Mouse (Mus musculus) limb, embryonic 14.5 days (tissue): ENCODE measurements around the gene Tas1r1. TPM values are rescaled to one million over a fixed set of nuclear protein-coding genes. Genes with fewer than 3 reads are reported as not detected.
A peak's percentile ranks its signal among the peaks of the same experiment; 100 is the strongest.

Experiments used
- ATAC-seq: fragments of 200-750 bp; cut with Nextera tagmentation; 2 replicates; pipeline ENCODE4 v1.8.0; 2017; ENCODE audit warnings: low read depth, moderate number of reproducible peaks, moderate TSS enrichment; ENCODE audit not compliant: low FRiP score
- DNase-seq: peaks from one replicate; pipeline ENCODE4 v3.0.0-alpha.2; 2015; ENCODE audit warnings: low spot score
- H3K27ac ChIP-seq: fragments of 300-500 bp; sonication (generic); replicated peaks from 2 replicates; pipeline ENCODE4 v1.5.1; 2014; ENCODE audit warnings: low read depth, mild to moderate bottlenecking, low read length, moderate library complexity, mixed read lengths
- H3K27me3 ChIP-seq: fragments of 300-500 bp; sonication (generic); 2 replicates; pipeline ENCODE4 v1.6.1; 2014; ENCODE audit warnings: low read length, mixed read lengths; ENCODE audit not compliant: control insufficient read depth, insufficient read depth
- H3K36me3 ChIP-seq: fragments of 300-500 bp; sonication (generic); 2 replicates; pipeline ENCODE4 v1.6.1; 2014; ENCODE audit warnings: mild to moderate bottlenecking, low read length, moderate library complexity, mixed read lengths; ENCODE audit not compliant: control insufficient read depth, insufficient read depth
- H3K4me1 ChIP-seq: fragments of 300-500 bp; sonication (generic); 2 replicates; pipeline ENCODE4 v1.6.1; 2014; ENCODE audit warnings: antibody characterized with exemption, low read length, mixed read lengths; ENCODE audit not compliant: control insufficient read depth, insufficient read depth
- H3K4me2 ChIP-seq: fragments of 300-500 bp; sonication (generic); replicated peaks from 2 replicates; pipeline ENCODE4 v1.6.1; 2014; ENCODE audit warnings: low read depth, mild to moderate bottlenecking, low read length, moderate library complexity; ENCODE audit not compliant: severe bottlenecking
- H3K4me3 ChIP-seq: fragments of 300-500 bp; sonication (generic); replicated peaks from 2 replicates; pipeline ENCODE4 v1.5.1; 2014; ENCODE audit warnings: low read length
- H3K9ac ChIP-seq: fragments of 300-500 bp; sonication (generic); 2 replicates; pipeline ENCODE4 v1.6.1; 2014; ENCODE audit warnings: mild to moderate bottlenecking, low read depth, low read length, moderate library complexity; ENCODE audit not compliant: severe bottlenecking
- H3K9me3 ChIP-seq: fragments of 300-500 bp; sonication (generic); 2 replicates; pipeline ENCODE4 v1.6.1; 2016; ENCODE audit warnings: low read length; ENCODE audit not compliant: control insufficient read depth
- POLR2A ChIP-seq: fragments of 200-500 bp; IDR thresholded peaks from 2 replicates; pipeline ENCODE4 v1.8.0; 2012; ENCODE audit warnings: inconsistent platforms, mild to moderate bottlenecking, moderate library complexity, borderline replicate concordance; ENCODE audit not compliant: insufficient read depth, insufficient read length; ENCODE audit errors: extremely low read depth
- WGBS: fragments of 180-500 bp; shearing (Covaris S2); extraction: QIAGEN DNeasy Blood & Tissue Kit; methylation state at CpG from one replicate; pipeline ENCODE4 v1.1.7; 2014; 5-methylcytosine and 5-hydroxymethylcytosine counted together
- polyA plus RNA-seq, 2 experiments: library from polyadenylated mRNA; depleted of rRNA in 1 of 2; stranded (reverse) in 1 of 2; unstranded in 1 of 2; fragments of >200 nt; fragmentation: Nextera tagmentation in 1 of 2; extraction: Ambion mirVana in 1 of 2; gene quantifications; 2 replicates each; pipeline versions ENCODE4 v1.2.1 to v1.2.3; 2012 to 2014

Tas1r1 gene
- polyA plus RNA-seq, 2 experiments = 1.0 to 1.3 TPM

DNA sequence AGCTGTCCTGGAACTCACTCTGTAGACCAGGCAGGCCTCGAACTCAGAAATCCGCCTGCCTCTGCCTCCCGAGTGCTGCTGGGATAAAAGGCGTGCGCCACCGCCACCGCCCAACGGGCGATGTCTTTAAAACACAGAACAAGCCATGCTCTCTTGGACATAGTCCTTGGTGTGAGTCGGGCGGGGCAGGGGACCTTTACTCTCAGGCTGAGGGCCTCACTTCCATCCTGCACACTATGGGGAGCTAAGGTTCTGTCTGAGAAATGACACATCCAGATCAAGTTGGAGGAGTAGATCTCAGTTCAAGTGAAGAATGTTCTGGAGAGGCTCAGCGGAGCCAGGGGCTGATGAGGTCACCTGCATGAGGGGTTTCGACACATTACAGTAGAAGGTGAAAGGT is 5.4 kb downstream of the Tas1r1 start:
- H3K4me1 ChIP-seq = peaks cover 9% of the 10 kb centered on the region
- no peak overlapping the region for H3K27ac ChIP-seq
- ATAC-seq (no peak), DNase-seq (no peak)
- no peak overlapping the region for H3K4me3 ChIP-seq
- no peaks in the 10 kb centered on the region for H3K36me3 ChIP-seq
- no peaks in the 10 kb centered on the region for H3K27me3 ChIP-seq
- no peak for TF ChIP-seq POLR2A
- no peaks in the 10 kb centered on the region for H3K9me3 ChIP-seq
- no peak overlapping the region for H3K4me2 ChIP-seq
- WGBS = 91% methylated on average over 13 of the region's 13 CpGs
- H3K9ac ChIP-seq = no peak overlapping the region

DNA sequence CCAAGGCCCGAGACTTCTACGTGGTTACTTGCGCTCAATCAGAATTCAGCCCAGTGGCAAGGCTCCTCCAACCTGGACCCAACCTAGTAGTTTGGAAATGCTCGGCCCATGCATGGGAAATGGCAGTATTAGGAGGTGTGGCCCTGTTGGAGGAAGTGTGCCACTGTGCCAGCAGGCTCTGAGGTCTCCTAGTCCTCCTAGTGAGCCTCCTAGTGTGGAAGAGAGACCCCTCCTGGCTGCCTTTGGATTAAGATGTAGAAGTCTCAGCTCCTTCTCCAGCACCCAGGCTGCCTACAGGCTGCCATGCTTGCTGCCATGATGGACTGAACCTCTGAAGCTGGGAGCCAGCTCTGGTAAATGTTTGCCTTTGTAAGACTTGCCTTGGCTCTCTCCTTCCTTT is 8.4 kb downstream of the Tas1r1 start:
- Histone ChIP-seq H3K27me3 (no peaks in the 10 kb centered on the region), H3K27ac (no peak overlapping the region), H3K4me2 (no peak overlapping the region), H3K36me3 (no peaks in the 10 kb centered on the region), H3K9ac (peak overlapping the region; percentile 34; the same call in 1 of the 2 replicates), H3K4me3 (no peak overlapping the region), H3K4me1 (peaks cover 26% of the 10 kb centered on the region), H3K9me3 (no peaks in the 10 kb centered on the region)
- WGBS = 59% methylated on average over 4 of the region's 4 CpGs
- DNase-seq (peak; percentile 23), ATAC-seq (no peak)
- TF ChIP-seq POLR2A = no peak

DNA sequence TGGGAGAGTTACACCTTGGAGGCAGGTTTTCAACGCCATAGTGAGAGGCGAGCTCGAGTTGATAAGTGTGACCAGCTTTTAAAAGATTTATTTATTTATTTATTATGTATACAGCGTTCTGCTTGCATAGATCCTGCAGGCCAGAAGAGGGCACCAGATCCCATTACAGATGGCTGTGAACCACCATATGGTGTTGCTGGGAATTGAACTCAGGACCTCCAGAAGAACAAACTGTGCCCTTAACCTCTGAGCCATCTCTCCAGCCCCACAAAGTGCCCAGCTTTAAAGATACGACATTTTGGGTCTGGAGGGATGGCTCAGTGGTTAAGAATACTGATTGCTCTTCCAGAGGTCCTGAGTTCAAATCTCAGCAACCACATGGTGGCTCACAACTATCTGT is 9.3 kb downstream of the Tas1r1 start:
- WGBS = 39% methylated on average over 5 of the region's 5 CpGs
- no peak for TF ChIP-seq POLR2A
- no peak overlapping the region for H3K4me3 ChIP-seq
- H3K27me3 ChIP-seq = no peaks in the 10 kb centered on the region
- no peak overlapping the region for H3K9ac ChIP-seq
- H3K9me3 ChIP-seq = no peaks in the 10 kb centered on the region
- H3K4me2 ChIP-seq = no peak overlapping the region
- H3K36me3 ChIP-seq = peaks cover 6% of the 10 kb centered on the region
- H3K27ac ChIP-seq = no peak overlapping the region
- DNase-seq (no peak), ATAC-seq (no peak)
- peaks cover 26% of the 10 kb centered on the region for H3K4me1 ChIP-seq

DNA sequence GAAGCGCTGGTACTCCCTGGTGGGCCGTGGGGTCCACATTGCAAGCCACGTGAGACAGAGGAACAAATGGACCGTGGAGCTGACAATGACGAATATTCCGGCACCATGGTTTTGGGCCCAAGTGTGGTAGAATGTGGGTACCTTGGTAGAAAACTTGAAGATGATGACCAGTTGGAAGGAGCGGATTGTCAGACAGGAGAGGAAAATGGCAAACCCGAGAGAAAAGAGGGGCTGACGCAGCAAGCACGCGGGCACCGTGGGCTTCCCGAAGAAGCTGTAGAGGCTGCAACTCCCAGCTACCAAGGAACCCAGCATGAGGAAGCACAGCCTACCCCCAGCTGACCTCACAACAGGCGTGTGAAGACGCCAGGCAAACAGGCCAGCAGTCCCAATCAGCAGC is 9.9 kb downstream of the Tas1r1 start:
- Histone ChIP-seq H3K27me3 (no peaks in the 10 kb centered on the region), H3K4me2 (peak overlapping the region; percentile 95), H3K4me3 (peak overlapping the region; percentile 73), H3K27ac (no peak overlapping the region), H3K4me1 (peaks cover 26% of the 10 kb centered on the region), H3K9me3 (no peaks in the 10 kb centered on the region), H3K36me3 (peaks cover 11% of the 10 kb centered on the region), H3K9ac (peak overlapping the region; percentile 76)
- TF ChIP-seq POLR2A = no peak
- DNase-seq (no peak), ATAC-seq (no peak)
- 65% methylated on average over 15 of the region's 15 CpGs for WGBS

DNA sequence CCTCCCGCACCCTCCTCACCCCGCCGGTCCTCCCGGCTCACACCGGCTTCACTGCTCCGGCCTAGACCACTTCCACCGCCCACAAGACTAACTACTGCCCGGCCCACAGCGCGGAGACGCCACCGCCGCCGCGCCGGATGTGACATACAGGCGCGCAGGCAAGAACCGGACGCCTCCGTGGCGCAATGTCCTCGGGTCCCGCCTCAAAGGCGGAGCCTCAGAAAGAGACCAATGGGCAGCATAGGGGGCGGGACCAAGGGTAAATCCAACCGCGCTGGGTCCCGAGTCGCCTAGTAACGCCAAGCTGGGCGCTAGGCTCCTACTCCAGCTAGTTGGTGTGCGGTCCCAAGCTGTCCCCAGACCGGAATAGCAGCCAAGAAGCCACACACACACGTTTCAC is 10.8 kb downstream of the Tas1r1 start, which contains the start of gene Zbtb48:
Gene Zbtb48 (minus strand): TSS at position 148 of the 400 bp plus-strand sequence.
- Histone ChIP-seq H3K27me3 (no peaks in the 10 kb centered on the region), H3K27ac (peak within 1 kb of the TSS; percentile 52; the same call in 1 of the 2 replicates), H3K9ac (peak within 1 kb of the TSS; percentile 76), H3K4me3 (peak within 1 kb of the TSS; percentile 73), H3K36me3 (peaks cover 20% of the 10 kb centered on the region), H3K4me2 (peak within 1 kb of the TSS; percentile 95), H3K9me3 (no peaks in the 10 kb centered on the region), H3K4me1 (peaks cover 26% of the 10 kb centered on the region)
- ATAC-seq (peak; percentile 98), DNase-seq (peak; percentile 98)
- WGBS = under 1% methylated on average over 32 of the region's 35 CpGs
- peak; percentile 64; the same call in 1 of the 2 replicates for TF ChIP-seq POLR2A
